Mouse (Mus musculus): ENCODE measurements around the gene Meiob.

GRCm38 (mm10) chr17:24798229-24798628, 5.9 kb upstream of the Meiob start:
- TF ChIP-seq CTCF (IDR thresholded peaks at IDR 0.05; ENCODE audit: low read depth, low read length) (no peak), EP300 (IDR thresholded peaks at IDR 0.05; ENCODE audit: insufficient read depth, low read depth, low read length) (no peak), POLR2A (IDR thresholded peaks at IDR 0.05; ENCODE audit: insufficient read depth, low read length) (no peak)

All from ES-Bruce4 (cell line).